Mouse (Mus musculus) limb, embryonic 10.5 days (tissue): ENCODE data around the gene Fam177a. TPM values are rescaled to one million over a fixed set of nuclear protein-coding genes. Genes with fewer than 3 reads are reported as not detected.
"Not testable (repeated sequence)": the region's sequence is repeated elsewhere in the genome, so short reads cannot be mapped to it uniquely, and the experiment has no call there.

Source experiments
- DNase-seq: peaks from one replicate; pipeline ENCODE4 v3.0.0-alpha.2; 2017; ENCODE audit warnings: low spot score
- H3K27ac ChIP-seq: fragments of 300-500 bp; sonication (generic); 2 replicates; pipeline ENCODE4 v1.5.1; 2016; ENCODE audit warnings: mild to moderate bottlenecking
- H3K27me3 ChIP-seq: fragments of 300-500 bp; sonication (generic); 2 replicates; pipeline ENCODE4 v1.6.1; 2016; ENCODE audit warnings: low read depth, mild to moderate bottlenecking; ENCODE audit not compliant: poor library complexity, severe bottlenecking
- H3K36me3 ChIP-seq: fragments of 300-500 bp; sonication (generic); 2 replicates; pipeline ENCODE4 v1.6.1; 2016; ENCODE audit warnings: mild to moderate bottlenecking, moderate library complexity
- H3K4me1 ChIP-seq: fragments of 300-500 bp; sonication (generic); 2 replicates; pipeline ENCODE4 v1.6.1; 2016
- H3K4me3 ChIP-seq: fragments of 300-500 bp; sonication (generic); 2 replicates; pipeline ENCODE4 v1.5.1; 2016; ENCODE audit warnings: mild to moderate bottlenecking, moderate library complexity
- H3K9me3 ChIP-seq: fragments of 300-500 bp; sonication (generic); replicated peaks from 2 replicates; pipeline ENCODE4 v1.6.1; 2016; ENCODE audit warnings: mild to moderate bottlenecking
- WGBS: fragments of 180-500 bp; shearing (Covaris S2); methylation state at CpG from one replicate; pipeline ENCODE4 v1.1.7; 2016; 5-methylcytosine and 5-hydroxymethylcytosine counted together
- polyA plus RNA-seq: library from polyadenylated mRNA; unstranded; fragments of >200 nt; fragmentation: Nextera tagmentation; extraction: Ambion mirVana; gene quantifications from 2 replicates; pipeline ENCODE4 v1.2.1, GENCODE M21; 2016

Fam177a gene
- polyA plus RNA-seq: 6.8 and 11.2 TPM in 2 replicates

GRCm38 (mm10) chr12:55124242-55124641 is at the start of gene Fam177a:
TSS of gene Fam177a (plus strand) at chr12:55124469.
- not testable (repeated sequence) for DNase-seq, H3K27me3 ChIP-seq, H3K36me3 ChIP-seq, H3K4me3 ChIP-seq, H3K9me3 ChIP-seq, H3K4me1 ChIP-seq, H3K27ac ChIP-seq
- WGBS: no CpG with 5 or more reads among the region's 40 CpGs

- Histone ChIP-seq H3K27ac (no peak overlapping the region), H3K4me1 (0 out of 2 replicates have a peak, but pooled peaks cover 4% of the 10 kb centered on the region), H3K36me3 (peaks cover 3% of the 10 kb centered on the region), H3K4me3 (no peak overlapping the region), H3K27me3 (no peaks in the 10 kb centered on the region), H3K9me3 (no peaks in the 10 kb centered on the region)
- DNase-seq: no peak
- WGBS: 96% methylated on average over 2 of the region's 2 CpGs
Observed at GRCm38 (mm10) chr12:55075296-55075695, 49.0 kb upstream of the Fam177a start.

GRCm38 (mm10) chr12:55078706-55079105 is 45.6 kb upstream of the Fam177a start:
- H3K4me1 ChIP-seq, H3K9me3 ChIP-seq, DNase-seq, H3K4me3 ChIP-seq, H3K36me3 ChIP-seq, H3K27ac ChIP-seq, H3K27me3 ChIP-seq: not testable (repeated sequence)
- 59% methylated on average over 2 of the region's 2 CpGs for WGBS

GRCm38 (mm10) chr12:55079726-55080600 is 44.3 kb upstream of the Fam177a start, which contains the start of the genes 2700097O09Rik and Srp54a:
TSS of gene 2700097O09Rik (minus strand) at chr12:55080110.
TSS of gene Srp54a (plus strand) at chr12:55080262.
- peak; percentile 97 for DNase-seq
- H3K9me3 ChIP-seq, H3K4me1 ChIP-seq, H3K27me3 ChIP-seq, H3K36me3 ChIP-seq: not testable (repeated sequence)
- WGBS: under 1% methylated on average over 60 of the region's 60 CpGs
- Histone ChIP-seq H3K27ac (peak within 1 kb of the TSS; percentile 84), H3K4me3 (peak within 1 kb of the TSS; percentile 67)

GRCm38 (mm10) chr12:55080601-55080942 is 43.7 kb upstream of the Fam177a start:
- peak overlapping the region; percentile 67 for H3K4me3 ChIP-seq
- H3K4me1 ChIP-seq, H3K36me3 ChIP-seq, H3K27me3 ChIP-seq, H3K9me3 ChIP-seq, DNase-seq: not testable (repeated sequence)
- H3K27ac ChIP-seq: peak overlapping the region; percentile 84
- under 1% methylated on average over 25 of the region's 25 CpGs for WGBS

- H3K27ac ChIP-seq, H3K4me1 ChIP-seq, DNase-seq, H3K36me3 ChIP-seq, H3K4me3 ChIP-seq, H3K27me3 ChIP-seq, H3K9me3 ChIP-seq: not testable (repeated sequence)
- WGBS: 93% methylated on average over 1 of the region's 7 CpGs
Observed at GRCm38 (mm10) chr12:55092127-55092526, 32.1 kb upstream of the Fam177a start.

- not testable (repeated sequence) for H3K9me3 ChIP-seq, H3K27ac ChIP-seq, H3K27me3 ChIP-seq, H3K4me1 ChIP-seq, H3K36me3 ChIP-seq, H3K4me3 ChIP-seq, DNase-seq
- no CpG with 5 or more reads among the region's 7 CpGs for WGBS
Observed at GRCm38 (mm10) chr12:55112616-55113015, 11.7 kb upstream of the Fam177a start.

GRCm38 (mm10) chr12:55124731-55125130 is 462 bp downstream of the Fam177a start:
- WGBS: no CpG with 5 or more reads among the region's 18 CpGs
- not testable (repeated sequence) for H3K36me3 ChIP-seq, H3K27ac ChIP-seq, H3K4me3 ChIP-seq, H3K27me3 ChIP-seq, H3K9me3 ChIP-seq, DNase-seq, H3K4me1 ChIP-seq

GRCm38 (mm10) chr12:55135540-55135939 is 11.3 kb downstream of the Fam177a start:
- H3K36me3 ChIP-seq, H3K9me3 ChIP-seq, H3K4me3 ChIP-seq, DNase-seq, H3K27me3 ChIP-seq, H3K27ac ChIP-seq, H3K4me1 ChIP-seq: not testable (repeated sequence)
- WGBS: no CpG with 5 or more reads among the region's 6 CpGs

- not testable (repeated sequence) for H3K4me1 ChIP-seq, H3K9me3 ChIP-seq, H3K36me3 ChIP-seq, H3K4me3 ChIP-seq, H3K27ac ChIP-seq, DNase-seq, H3K27me3 ChIP-seq
- no CpG with 5 or more reads among the region's 6 CpGs for WGBS
Observed at GRCm38 (mm10) chr12:55137859-55138258, 13.6 kb downstream of the Fam177a start.

GRCm38 (mm10) chr12:55154559-55155448 is 30.5 kb downstream of the Fam177a start, which contains the start of gene Srp54b:
TSS of gene Srp54b (plus strand) at chr12:55155104.
- H3K9me3 ChIP-seq, H3K27me3 ChIP-seq, H3K27ac ChIP-seq, H3K4me1 ChIP-seq, H3K36me3 ChIP-seq, DNase-seq: not testable (repeated sequence)
- no CpG with 5 or more reads among the region's 57 CpGs for WGBS
- H3K4me3 ChIP-seq: peak within 1 kb of the TSS; percentile 35; the same call in 1 of the 2 replicates

GRCm38 (mm10) chr12:55155449-55155783 is 31.1 kb downstream of the Fam177a start:
- 0% methylated on average over 11 of the region's 24 CpGs for WGBS
- not testable (repeated sequence) for H3K9me3 ChIP-seq, DNase-seq, H3K4me1 ChIP-seq, H3K27me3 ChIP-seq, H3K27ac ChIP-seq, H3K36me3 ChIP-seq
- H3K4me3 ChIP-seq: peak overlapping the region; percentile 35; the same call in 1 of the 2 replicates

GRCm38 (mm10) chr12:55167034-55167557 is 42.8 kb downstream of the Fam177a start:
- H3K4me1 ChIP-seq: not testable (repeated sequence)

More at GRCm38 (mm10) chr12:55167034-55167557, 42.8 kb downstream of the Fam177a start:
- DNase-seq, H3K27ac ChIP-seq, H3K36me3 ChIP-seq, H3K27me3 ChIP-seq, H3K9me3 ChIP-seq, H3K4me3 ChIP-seq: not testable (repeated sequence)
- WGBS: no CpG with 5 or more reads among the region's 7 CpGs
